Mouse (Mus musculus): Measurements from ENCODE around the gene Eef1a2. TPM values are rescaled to one million over a fixed set of nuclear protein-coding genes. Genes with fewer than 3 reads are reported as not detected.

Eef1a2 gene
- total and polyA plus RNA-seq, 2 experiments from 2014 or later = 26.7 to 304 TPM

- no peak for ATAC-seq
- H3K36me3 ChIP-seq (ENCODE audit: insufficient read depth, low read length) = no peaks in the 10 kb centered on the region
- H3K4me1 ChIP-seq (ENCODE audit: insufficient read depth, low read length) = peaks cover 9% of the 10 kb centered on the region
- no peak overlapping the region for H3K9ac ChIP-seq (replicated peaks; ENCODE audit: low read length)
- WGBS = 44% methylated on average over 4 of the region's 4 CpGs
- no peak for TF ChIP-seq CTCF (IDR thresholded peaks at IDR 0.05; ENCODE audit: low read depth)
- peak overlapping the region; percentile 20; the same call in 1 of the 2 replicates for H3K27ac ChIP-seq
- no peaks in the 10 kb centered on the region for H3K27me3 ChIP-seq (ENCODE audit: insufficient read depth, low read length)
- peak; percentile 51 for DNase-seq (ENCODE audit: low spot score)
- H3K4me3 ChIP-seq (ENCODE audit: low read length) = no peak overlapping the region
- no peaks in the 10 kb centered on the region for H3K9me3 ChIP-seq (ENCODE audit: low read length)
- no peak overlapping the region for H3K4me2 ChIP-seq (ENCODE audit: low read depth, low read length)
These were observed 27.9 kb downstream of the Eef1a2 start for GRCm38 (mm10) chr2:181128963-181129362.

GRCm38 (mm10) chr2:181127786-181128185 lies 29.0 kb downstream of the Eef1a2 start:
- Histone ChIP-seq H3K27ac (no peak overlapping the region), H3K4me2 (ENCODE audit: low read depth, low read length) (no peak overlapping the region), H3K27me3 (ENCODE audit: insufficient read depth, low read length) (no peaks in the 10 kb centered on the region), H3K4me1 (ENCODE audit: insufficient read depth, low read length) (peaks cover 12% of the 10 kb centered on the region), H3K36me3 (ENCODE audit: insufficient read depth, low read length) (no peaks in the 10 kb centered on the region), H3K4me3 (ENCODE audit: low read length) (no peak overlapping the region), H3K9me3 (ENCODE audit: low read length) (no peaks in the 10 kb centered on the region), H3K9ac (replicated peaks; ENCODE audit: low read length) (no peak overlapping the region)
- WGBS = 41% methylated on average over 3 of the region's 3 CpGs
- DNase-seq (ENCODE audit: low spot score) (no peak), ATAC-seq (no peak)
- TF ChIP-seq CTCF (IDR thresholded peaks at IDR 0.05; ENCODE audit: low read depth) = no peak

- H3K9ac ChIP-seq (replicated peaks; ENCODE audit: low read length) = no peak overlapping the region
- no peak overlapping the region for H3K27ac ChIP-seq
- H3K4me1 ChIP-seq (ENCODE audit: insufficient read depth, low read length) = peaks cover 17% of the 10 kb centered on the region
- no peak overlapping the region for H3K4me3 ChIP-seq (ENCODE audit: low read length)
- 60% methylated on average over 7 of the region's 7 CpGs for WGBS
- ATAC-seq (no peak), DNase-seq (ENCODE audit: low spot score) (no peak)
- H3K36me3 ChIP-seq (ENCODE audit: insufficient read depth, low read length) = no peaks in the 10 kb centered on the region
- no peak for TF ChIP-seq CTCF (IDR thresholded peaks at IDR 0.05; ENCODE audit: low read depth)
- no peak overlapping the region for H3K4me2 ChIP-seq (ENCODE audit: low read depth, low read length)
- H3K9me3 ChIP-seq (ENCODE audit: low read length) = no peaks in the 10 kb centered on the region
- no peaks in the 10 kb centered on the region for H3K27me3 ChIP-seq (ENCODE audit: insufficient read depth, low read length)
These were observed 30.9 kb downstream of the Eef1a2 start for GRCm38 (mm10) chr2:181125726-181126455.

- Histone ChIP-seq H3K4me3 (ENCODE audit: low read length) (no peak overlapping the region), H3K36me3 (ENCODE audit: insufficient read depth, low read length) (no peaks in the 10 kb centered on the region), H3K27ac (no peak overlapping the region), H3K9me3 (ENCODE audit: low read length) (no peaks in the 10 kb centered on the region), H3K4me1 (ENCODE audit: insufficient read depth, low read length) (peaks cover 19% of the 10 kb centered on the region), H3K9ac (replicated peaks; ENCODE audit: low read length) (no peak overlapping the region), H3K4me2 (ENCODE audit: low read depth, low read length) (no peak overlapping the region), H3K27me3 (ENCODE audit: insufficient read depth, low read length) (no peaks in the 10 kb centered on the region)
- ATAC-seq (no peak), DNase-seq (ENCODE audit: low spot score) (no peak)
- TF ChIP-seq CTCF (IDR thresholded peaks at IDR 0.05; ENCODE audit: low read depth) = no peak
These were observed 34.2 kb downstream of the Eef1a2 start for GRCm38 (mm10) chr2:181122642-181123041.

- WGBS = 53% methylated on average over 4 of the region's 4 CpGs
- Histone ChIP-seq H3K4me2 (ENCODE audit: low read depth, low read length) (no peak overlapping the region), H3K27me3 (ENCODE audit: insufficient read depth, low read length) (no peaks in the 10 kb centered on the region), H3K4me3 (ENCODE audit: low read length) (no peak overlapping the region), H3K36me3 (ENCODE audit: insufficient read depth, low read length) (no peaks in the 10 kb centered on the region), H3K27ac (peak overlapping the region; percentile 45; the same call in 1 of the 2 replicates), H3K9ac (replicated peaks; ENCODE audit: low read length) (no peak overlapping the region), H3K4me1 (ENCODE audit: insufficient read depth, low read length) (peaks cover 19% of the 10 kb centered on the region), H3K9me3 (ENCODE audit: low read length) (no peaks in the 10 kb centered on the region)
- no peak for TF ChIP-seq CTCF (IDR thresholded peaks at IDR 0.05; ENCODE audit: low read depth)
- peak; percentile 61 for DNase-seq (ENCODE audit: low spot score)
- ATAC-seq = peak; percentile 46; the same call in 1 of the 2 replicates
These were observed 35.8 kb downstream of the Eef1a2 start for GRCm38 (mm10) chr2:181120922-181121449.

- Histone ChIP-seq H3K9me3 (ENCODE audit: low read length) (no peaks in the 10 kb centered on the region), H3K9ac (replicated peaks; ENCODE audit: low read length) (no peak overlapping the region), H3K4me3 (ENCODE audit: low read length) (no peak overlapping the region), H3K4me1 (ENCODE audit: insufficient read depth, low read length) (peaks cover 19% of the 10 kb centered on the region), H3K27ac (peak overlapping the region; percentile 45; the same call in 1 of the 2 replicates), H3K36me3 (ENCODE audit: insufficient read depth, low read length) (no peaks in the 10 kb centered on the region), H3K27me3 (ENCODE audit: insufficient read depth, low read length) (no peaks in the 10 kb centered on the region), H3K4me2 (ENCODE audit: low read depth, low read length) (no peak overlapping the region)
- ATAC-seq (no peak), DNase-seq (ENCODE audit: low spot score) (no peak)
- 25% methylated on average over 10 of the region's 10 CpGs for whole genome bisulfite sequencing
- no peak for TF ChIP-seq CTCF (IDR thresholded peaks at IDR 0.05; ENCODE audit: low read depth)
These were observed 36.9 kb downstream of the Eef1a2 start for GRCm38 (mm10) chr2:181119952-181120351.

- H3K9me3 ChIP-seq (ENCODE audit: low read length) = no peaks in the 10 kb centered on the region
- no peaks in the 10 kb centered on the region for H3K27me3 ChIP-seq (ENCODE audit: insufficient read depth, low read length)
- peaks cover 22% of the 10 kb centered on the region for H3K4me1 ChIP-seq (ENCODE audit: insufficient read depth, low read length)
- 76% methylated on average over 5 of the region's 5 CpGs for WGBS
- 0 out of 2 replicates have a peak overlapping the region, but pooled peaks have one; percentile 22 for H3K27ac ChIP-seq
- no peaks in the 10 kb centered on the region; the same call in 1 of the 2 replicates for H3K36me3 ChIP-seq (ENCODE audit: insufficient read depth, low read length)
- no peak overlapping the region for H3K4me2 ChIP-seq (ENCODE audit: low read depth, low read length)
- ATAC-seq (no peak), DNase-seq (ENCODE audit: low spot score) (peak; percentile 43)
- H3K4me3 ChIP-seq (ENCODE audit: low read length) = no peak overlapping the region
- no peak overlapping the region for H3K9ac ChIP-seq (replicated peaks; ENCODE audit: low read length)
- no peak for TF ChIP-seq CTCF (IDR thresholded peaks at IDR 0.05; ENCODE audit: low read depth)
These were observed 40.4 kb downstream of the Eef1a2 start for GRCm38 (mm10) chr2:181116436-181116835.

All from hindbrain, postnatal 0 days (tissue).